Mouse (Mus musculus): ENCODE measurements at regions not wholly inside any gene's neighbourhood (a gene's known extent, or its start where the extent isn't known, plus 50 kb on each side); places are given as distances from the start of the nearest gene placed in this dataset.
"Not testable (repeated sequence)": the region's sequence is repeated elsewhere in the genome, so short reads cannot be mapped to it uniquely, and the experiment has no call there.

GRCm38 (mm10) chrX:12296264-12297053 is 136.3 kb upstream of the Bcor start:
- no peak for DNase-seq

- DNase-seq, result no peak
These were observed 138.5 kb upstream of the Bcor start for GRCm38 (mm10) chrX:12298609-12299008.

DNA sequence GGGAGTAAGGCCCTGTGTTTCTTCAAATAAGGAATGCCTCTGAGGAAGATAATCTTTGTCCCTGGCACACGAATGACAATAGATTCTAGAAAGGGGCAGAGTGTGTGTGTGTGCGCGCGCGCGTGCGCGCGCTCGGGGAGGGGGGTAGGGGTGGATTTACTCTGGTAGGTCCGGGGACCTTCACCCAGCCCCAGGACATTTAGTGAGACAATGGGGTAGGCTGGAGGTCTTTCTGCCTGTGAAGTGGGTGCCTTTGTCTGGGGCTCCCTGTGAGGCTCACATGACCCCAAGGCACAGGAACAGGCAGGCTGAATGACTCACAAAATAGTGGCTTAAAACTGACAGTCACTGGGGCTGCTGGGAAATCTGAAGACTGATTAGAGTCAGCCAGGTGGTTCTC is 139.1 kb upstream of the Bcor start:
- no peak for DNase-seq

DNA sequence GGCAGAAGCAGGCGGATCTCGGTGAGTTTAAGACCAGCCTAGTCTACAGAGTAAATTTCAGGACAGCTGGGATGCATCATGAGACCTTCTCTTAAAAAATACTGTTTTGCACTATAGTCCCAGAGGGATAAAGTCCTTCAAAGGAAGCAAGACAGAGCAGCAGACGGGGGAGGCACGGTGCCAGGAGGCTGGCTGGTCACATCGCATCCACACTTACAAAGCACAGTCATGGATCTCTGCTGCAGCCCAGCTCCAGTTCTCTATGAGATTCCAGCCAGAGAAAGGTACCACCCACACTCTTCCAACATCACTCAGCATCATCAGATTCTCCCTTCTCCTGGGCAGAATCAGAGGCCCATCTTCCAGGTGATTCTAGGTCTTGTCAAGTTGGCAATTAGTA is 144.5 kb upstream of the Bcor start:
- DNase-seq, result peak; percentile 42

GRCm38 (mm10) chrX:12306940-12307339 is 146.8 kb upstream of the Bcor start:
- DNase-seq, result no peak

- no peak for DNase-seq
These were observed 152.4 kb upstream of the Bcor start for GRCm38 (mm10) chrX:12312534-12312933.

- no peak for DNase-seq
These were observed 155.5 kb upstream of the Bcor start for GRCm38 (mm10) chrX:12315658-12316057.

DNA sequence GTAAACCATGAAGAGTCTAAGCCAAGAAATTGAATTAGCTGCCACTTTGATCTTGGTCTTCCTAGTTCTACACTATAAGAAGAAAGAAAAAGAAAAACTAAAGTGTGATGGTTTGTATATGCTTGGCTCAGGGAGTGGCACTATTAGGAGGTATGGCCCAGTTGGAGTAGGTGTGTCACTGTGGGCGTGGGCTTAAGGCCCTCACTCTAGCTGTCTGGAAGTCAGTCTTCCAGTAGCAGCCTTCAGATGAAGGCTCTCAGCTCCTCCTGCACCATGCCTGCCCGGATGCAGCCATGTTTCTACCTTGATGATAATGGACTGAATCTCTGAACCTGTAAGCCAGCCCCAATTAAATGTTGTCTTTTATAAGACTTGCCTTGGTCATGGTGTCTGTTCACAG is 157.3 kb upstream of the Bcor start:
- DNase-seq, result not testable (repeated sequence)

- DNase-seq, result no peak
These were observed 158.9 kb upstream of the Bcor start for GRCm38 (mm10) chrX:12318848-12319651.

DNA sequence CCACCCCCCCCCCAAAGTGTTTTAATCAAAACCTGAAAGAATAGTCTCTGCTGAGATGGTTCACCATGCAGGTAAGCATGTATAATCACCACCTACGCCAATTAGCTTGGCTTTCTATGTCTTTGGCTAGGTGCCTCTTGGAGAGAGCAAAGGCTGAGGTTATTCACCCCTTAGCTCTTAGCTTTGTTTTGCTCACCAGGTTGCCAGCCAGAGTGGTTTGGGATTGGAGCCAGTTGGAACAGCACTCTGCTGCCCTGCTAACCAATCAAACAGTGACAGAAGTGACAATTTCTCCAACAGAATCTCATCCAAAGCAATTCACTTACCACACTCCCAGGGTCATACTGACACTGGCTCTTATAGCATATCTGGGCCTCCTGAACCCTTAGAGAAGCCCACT is 162.3 kb upstream of the Bcor start:
- peak; percentile 17 for DNase-seq

- DNase-seq, result no peak
These were observed 163.1 kb upstream of the Bcor start for GRCm38 (mm10) chrX:12323268-12323667.

DNA sequence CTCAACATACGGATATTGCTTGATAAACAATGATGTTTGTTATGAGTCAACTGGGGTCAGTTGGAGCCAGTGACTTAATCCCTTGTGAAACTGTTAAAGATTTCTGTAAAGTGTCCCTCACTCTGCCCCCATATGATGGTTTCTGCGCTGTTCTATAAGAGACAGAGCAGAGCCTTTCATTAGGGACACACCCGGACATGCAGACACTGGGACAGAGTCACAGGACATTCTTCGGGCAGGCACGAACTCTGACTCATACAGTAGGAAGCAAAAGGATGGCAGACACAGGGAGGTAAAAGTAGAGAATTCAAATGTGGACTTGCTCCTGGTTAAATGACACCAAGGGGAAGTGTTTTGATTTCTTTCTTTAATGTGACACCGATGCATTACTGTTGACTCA is 163.7 kb upstream of the Bcor start:
- no peak for DNase-seq

GRCm38 (mm10) chrX:12327464-12327863 is 167.3 kb upstream of the Bcor start:
- no peak for DNase-seq

DNA sequence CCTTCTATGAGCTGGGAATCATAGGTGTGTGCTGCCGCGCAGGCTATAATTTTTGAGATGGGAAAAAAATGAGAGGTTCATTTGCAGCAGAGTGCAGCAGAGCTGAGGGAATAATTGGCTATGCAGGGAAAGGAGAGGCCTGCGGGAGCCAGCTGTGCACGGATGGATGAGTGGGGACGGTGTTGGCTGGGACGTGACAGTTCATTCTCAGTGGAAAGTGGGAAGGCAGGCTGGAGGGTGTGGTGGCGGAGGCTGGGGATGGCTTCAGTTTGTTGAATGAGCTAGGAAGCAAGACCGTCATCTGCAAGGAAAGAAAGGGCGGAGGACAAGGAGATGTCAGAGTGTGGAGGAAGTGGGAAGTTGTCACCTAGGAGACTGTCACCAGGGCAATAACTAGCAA is 180.4 kb upstream of the Bcor start:
- no peak for DNase-seq

DNA sequence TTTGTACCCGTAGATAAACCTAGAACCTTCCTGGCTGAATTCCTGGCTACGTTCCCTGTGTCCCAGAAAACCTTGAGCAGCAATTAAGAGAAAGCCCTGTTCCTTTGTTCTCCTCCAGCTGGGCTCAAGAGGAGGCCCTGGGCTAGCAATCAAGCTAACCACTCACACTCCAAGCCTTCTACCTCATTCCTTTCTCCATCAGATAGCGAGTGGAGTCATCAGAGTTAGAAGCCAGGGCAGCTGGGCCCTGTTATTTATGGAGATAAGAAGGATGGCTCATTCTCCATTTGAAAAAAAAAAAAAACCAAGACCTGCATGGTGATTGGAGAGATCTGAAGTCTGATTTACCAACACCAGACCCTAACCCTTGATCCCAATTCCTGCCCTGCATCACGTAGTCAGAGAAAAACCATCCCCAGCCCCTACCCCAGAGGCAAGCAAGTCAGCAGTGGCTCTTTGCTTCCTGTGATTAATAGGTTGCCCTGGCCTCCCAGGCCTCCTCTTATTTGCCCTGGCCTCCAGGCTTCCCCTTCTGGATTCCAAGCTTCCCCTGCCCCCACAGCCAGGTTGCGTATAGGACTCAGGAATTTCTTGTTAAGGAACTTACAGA is 181.3 kb upstream of the Bcor start:
- DNase-seq, result no peak

DNA sequence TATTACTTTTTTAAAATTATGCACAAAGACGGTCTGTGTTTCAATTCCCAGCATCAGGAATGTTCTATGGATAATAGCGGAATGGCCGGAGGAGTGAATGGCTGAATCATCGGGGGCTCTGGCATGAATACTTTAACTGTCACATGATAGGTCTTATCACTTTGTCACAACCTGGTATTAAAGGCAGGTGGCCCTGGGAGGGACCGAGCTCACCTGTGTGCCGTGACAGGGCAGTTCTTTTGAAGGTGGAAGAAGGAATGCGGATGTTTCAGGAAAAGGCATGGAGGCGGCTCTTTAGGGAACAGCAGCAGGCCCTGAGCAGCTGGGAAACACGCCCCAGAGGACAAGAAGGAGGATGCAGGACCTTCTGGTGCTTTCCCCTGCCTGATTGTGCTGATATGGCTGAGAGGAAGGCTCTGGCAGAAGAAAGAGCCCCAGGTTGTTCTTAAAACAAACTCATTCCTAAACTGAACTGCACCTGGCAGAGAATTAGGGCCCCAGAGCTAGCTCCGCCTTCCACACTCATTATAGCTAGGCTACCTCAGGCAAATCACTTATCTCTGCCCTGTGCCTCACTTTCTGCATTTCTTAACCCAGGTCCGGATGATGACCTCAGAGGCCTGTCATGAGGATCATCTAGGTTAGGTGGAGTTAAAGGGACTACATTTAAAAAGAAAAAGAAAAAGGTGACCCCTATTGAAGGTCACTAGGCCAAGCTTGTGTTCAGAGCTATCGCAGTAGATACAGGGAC is 184.8 kb upstream of the Bcor start:
- DNase-seq, result no peak

DNA sequence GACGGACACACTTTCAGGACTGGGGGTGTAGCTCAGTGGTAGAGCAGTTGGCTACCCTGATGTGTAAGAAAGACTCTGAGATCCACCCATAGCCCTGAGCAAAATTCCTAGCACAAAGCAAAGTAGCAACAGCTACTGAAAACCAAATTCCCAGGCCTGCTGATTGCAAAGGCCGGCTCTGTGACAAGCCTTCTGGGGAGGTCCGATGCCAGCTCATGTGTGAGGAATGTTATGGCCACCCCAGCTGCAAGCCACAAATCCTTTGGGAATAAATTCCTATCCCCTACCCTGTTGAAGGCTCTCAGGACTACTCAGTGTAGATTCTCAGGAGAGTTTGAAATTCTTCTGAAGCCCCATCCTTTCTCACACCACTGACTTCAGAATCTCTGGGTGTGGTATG is 186.7 kb upstream of the Bcor start:
- DNase-seq, result no peak

- peak; percentile 9 for DNase-seq
These were observed 188.0 kb upstream of the Bcor start for GRCm38 (mm10) chrX:12348117-12348516.

GRCm38 (mm10) chrX:12354875-12355274 is 194.7 kb upstream of the Bcor start:
- DNase-seq, result no peak

GRCm38 (mm10) chrX:12358026-12358425 is 197.9 kb upstream of the Bcor start:
- no peak for DNase-seq

DNA sequence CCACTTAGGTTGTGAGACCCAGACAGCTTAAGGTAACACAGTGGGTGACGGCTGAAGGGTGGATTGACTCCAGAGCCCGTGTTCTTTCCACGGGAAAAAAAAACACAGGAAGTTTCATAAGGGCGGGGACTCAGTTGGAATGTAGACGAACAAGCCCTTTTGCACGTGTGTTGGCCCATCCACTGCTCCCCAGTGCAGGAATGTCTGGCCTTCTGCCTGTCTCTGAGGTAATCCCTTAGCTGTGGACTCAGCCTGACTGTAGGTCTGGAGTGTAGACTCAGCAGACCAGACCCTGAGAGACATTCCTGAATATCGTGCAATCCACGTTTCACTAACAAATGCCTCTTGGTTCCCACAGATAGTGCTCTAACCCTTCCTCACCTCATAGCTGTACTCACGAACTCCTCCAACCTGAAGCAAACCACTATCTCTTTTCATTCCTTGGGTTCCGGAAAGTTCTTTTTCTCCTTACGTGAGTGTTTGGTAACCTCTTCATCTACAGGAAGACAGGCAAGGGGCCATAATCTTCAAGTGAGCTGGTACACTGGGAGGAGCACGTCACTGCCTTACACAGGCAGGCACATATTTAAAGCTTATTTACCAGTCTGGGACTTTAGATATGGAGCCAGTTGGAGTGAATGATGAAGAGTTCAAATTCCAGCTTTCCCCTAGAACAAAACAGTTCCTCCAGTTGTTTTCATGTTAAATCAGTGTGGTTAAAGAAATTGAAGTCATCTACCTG is 205.6 kb upstream of the Bcor start:
- peak; percentile 66 for DNase-seq

- peak; percentile 3 for DNase-seq
These were observed 206.6 kb upstream of the Bcor start for GRCm38 (mm10) chrX:12366801-12367200.
